Mouse (Mus musculus) embryonic stem cell, embryonic (primary cell): ENCODE measurements around the gene Ifih1.

ENCODE experiments used
- CTCF ChIA-PET, 4 experiments: fragments of 300-600 bp in 2 of 4; fragments of 350-600 bp in 2 of 4; sonication (Branson Sonifier 250); formaldehyde crosslinking; loops; one replicate each; lab custom pipeline; 2022; ENCODE audit warnings: inconsistent platforms in 2 of 4; lab: Charles Lee
- POLR2A ChIA-PET, 4 experiments: fragments of 300-600 bp in 2 of 4; fragments of 350-600 bp in 2 of 4; sonication (Branson Sonifier 250); formaldehyde crosslinking; loops; one replicate each; lab custom pipeline; 2022; ENCODE audit warnings: antibody characterized with exemption in 4 of 4, inconsistent platforms in 1 of 4; lab: Charles Lee

Gene Ifih1

DNA sequence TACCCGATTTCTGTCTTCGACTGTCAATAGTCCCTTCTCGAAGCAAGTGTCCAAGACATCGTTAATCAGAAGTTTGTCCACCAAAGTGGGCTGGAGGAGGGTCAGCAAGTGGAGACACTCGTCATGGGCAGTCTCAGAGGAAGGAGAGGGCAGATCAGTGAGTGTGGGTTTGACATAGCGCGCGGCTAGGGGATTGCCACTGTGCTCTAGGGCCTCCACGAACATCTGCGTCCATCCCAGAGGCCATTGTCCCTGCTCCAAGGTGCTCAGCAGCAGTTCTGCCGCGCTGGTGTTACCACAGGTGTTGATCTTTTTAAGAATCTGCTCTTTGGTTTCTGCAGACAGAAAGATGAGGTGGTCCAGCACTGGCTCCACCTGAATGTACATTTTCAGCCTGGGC is 580 bp downstream of the Ifih1 start:
- CTCF ChIA-PET, result interaction anchor here in 2 of 4 experiments (0.7 to 0.8 kb wide), 2 partner anchors 10 to 15 kb away, joined by 3 read pairs; no protein-coding TSS in a partner anchor
- POLR2A ChIA-PET, result no interaction called here

GRCm38 (mm10) chr2:62644891-62645290 is 1.2 kb downstream of the Ifih1 start:
- CTCF ChIA-PET, result interaction anchor here in 1 of 4 experiments (2.4 kb wide), 1 partner anchor 17 kb away, joined by 10 read pairs; no protein-coding TSS in a partner anchor
- POLR2A ChIA-PET, result no interaction called here

- ChIA-PET POLR2A (interaction anchor here in 2 of 4 experiments (0.5 to 1.2 kb wide), 5 partner anchors 20 to 986 kb away, joined by 3 to 4 read pairs (median 3); partner anchors contain the start of gene Gca (in 1 of the 2)), CTCF (interaction anchor here (0.6 to 2.4 kb wide), 30 partner anchors 9 to 288 kb away, joined by 3 to 13 read pairs (median 4); partner anchors contain the start of genes Gca (in 2 of the 4) and Gcg (in 1 of the 4))
Measured at GRCm38 (mm10) chr2:62643405-62644305, 2.4 kb downstream of the Ifih1 start.

DNA sequence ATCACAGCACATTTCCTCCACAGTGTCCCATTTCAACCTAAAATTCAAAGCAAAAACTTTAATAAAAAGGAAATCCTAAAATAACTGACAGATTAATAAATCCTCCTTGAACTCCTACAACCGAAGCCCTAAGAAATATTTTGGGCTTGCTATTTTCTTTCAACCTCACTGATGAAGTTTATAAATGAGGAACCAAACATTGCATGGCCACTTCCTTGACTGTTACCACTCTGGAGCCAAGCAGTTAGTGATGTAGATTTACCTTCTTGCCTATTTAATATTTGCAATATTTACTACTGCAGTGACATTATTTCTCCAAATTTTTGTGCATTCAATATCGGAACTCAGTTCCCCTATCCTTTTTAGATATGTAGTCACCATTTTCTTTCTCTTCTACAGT is 6.2 kb downstream of the Ifih1 start:
- ChIA-PET POLR2A (no interaction called here), CTCF (no interaction called here)

GRCm38 (mm10) chr2:62630446-62630845 is 15.6 kb downstream of the Ifih1 start:
- ChIA-PET CTCF (interaction anchor here (0.5 to 1.0 kb wide), 6 partner anchors 13 to 174 kb away, joined by 3 to 4 read pairs (median 3); partner anchors contain the start of gene Ifih1 (in 1 of the 4)), POLR2A (no interaction called here)

DNA sequence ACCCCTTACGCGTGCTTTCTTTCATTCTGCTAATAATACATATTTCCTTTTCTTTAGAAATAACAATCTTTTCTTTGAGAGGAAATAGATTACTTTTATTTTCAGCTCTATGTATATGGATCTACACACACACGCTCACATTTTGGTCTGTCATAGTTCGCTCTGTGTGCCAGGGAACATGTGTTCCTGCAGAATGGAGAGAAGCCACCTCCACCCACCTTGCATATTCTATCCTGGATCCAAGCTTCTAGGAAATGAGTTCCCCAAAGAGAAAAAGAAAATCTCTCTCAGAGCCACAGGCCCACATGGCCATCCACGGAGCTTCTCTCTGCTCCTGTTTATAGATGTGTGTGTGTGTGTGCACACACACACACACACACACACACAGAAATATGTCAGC is 17.7 kb downstream of the Ifih1 start:
- CTCF ChIA-PET, result interaction anchor here (0.5 to 1.7 kb wide), 31 partner anchors 8 to 1036 kb away, joined by 3 to 26 read pairs (median 4); partner anchors contain the start of gene Psmd14 (in 1 of the 4)

GRCm38 (mm10) chr2:62627728-62628127 is 18.3 kb downstream of the Ifih1 start:
- ChIA-PET CTCF (interaction anchor here (0.5 to 1.7 kb wide), 32 partner anchors 8 to 1035 kb away, joined by 3 to 26 read pairs (median 4); partner anchors contain the start of gene Psmd14 (in 1 of the 4)), POLR2A (interaction anchor here in 2 of 4 experiments (0.5 to 0.7 kb wide), 2 partner anchors 178 to 324 kb away, joined by 3 read pairs; no protein-coding TSS in a partner anchor)

More for the DNA sequence above, 17.7 kb downstream of the Ifih1 start:
- POLR2A ChIA-PET, result interaction anchor here in 2 of 4 experiments (0.5 to 0.7 kb wide), 2 partner anchors 179 to 325 kb away, joined by 3 read pairs; no protein-coding TSS in a partner anchor

- ChIA-PET POLR2A (no interaction called here), CTCF (interaction anchor here in 1 of 4 experiments (0.5 to 0.6 kb wide), 2 partner anchors 295 to 716 kb away, joined by 3 read pairs; no protein-coding TSS in a partner anchor)
Measured at GRCm38 (mm10) chr2:62623024-62623441, 23.0 kb downstream of the Ifih1 start.

- ChIA-PET CTCF (interaction anchor here in 1 of 4 experiments (1.0 kb wide), 1 partner anchor 8 kb away, joined by 3 read pairs; no protein-coding TSS in a partner anchor), POLR2A (no interaction called here)
Measured at GRCm38 (mm10) chr2:62619679-62620078, 26.4 kb downstream of the Ifih1 start.

DNA sequence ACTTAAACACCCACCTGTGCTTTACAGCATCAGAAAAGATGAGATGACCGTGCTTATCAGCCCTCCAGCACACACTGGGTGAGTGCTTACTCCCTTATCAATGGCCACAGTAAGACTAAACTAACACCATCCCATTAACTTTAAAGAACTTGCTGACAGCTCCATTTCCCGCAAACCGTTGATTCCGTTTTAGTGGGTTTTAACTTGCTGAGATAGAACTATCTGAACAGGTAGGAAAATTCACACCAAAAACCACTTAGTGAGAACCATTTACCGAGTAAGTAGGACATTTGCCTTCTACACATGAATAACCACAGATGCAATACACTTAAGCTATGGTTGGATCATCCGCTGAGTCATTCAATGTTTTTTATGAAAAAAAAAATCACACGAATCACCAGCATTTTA is 27.1 kb downstream of the Ifih1 start:
- ChIA-PET CTCF (no interaction called here), POLR2A (no interaction called here)

- ChIA-PET POLR2A (no interaction called here), CTCF (interaction anchor here in 1 of 4 experiments (0.7 kb wide), 1 partner anchor 15 kb away, joined by 4 read pairs; no protein-coding TSS in a partner anchor)
Measured at GRCm38 (mm10) chr2:62613133-62613532, 32.9 kb downstream of the Ifih1 start.

DNA sequence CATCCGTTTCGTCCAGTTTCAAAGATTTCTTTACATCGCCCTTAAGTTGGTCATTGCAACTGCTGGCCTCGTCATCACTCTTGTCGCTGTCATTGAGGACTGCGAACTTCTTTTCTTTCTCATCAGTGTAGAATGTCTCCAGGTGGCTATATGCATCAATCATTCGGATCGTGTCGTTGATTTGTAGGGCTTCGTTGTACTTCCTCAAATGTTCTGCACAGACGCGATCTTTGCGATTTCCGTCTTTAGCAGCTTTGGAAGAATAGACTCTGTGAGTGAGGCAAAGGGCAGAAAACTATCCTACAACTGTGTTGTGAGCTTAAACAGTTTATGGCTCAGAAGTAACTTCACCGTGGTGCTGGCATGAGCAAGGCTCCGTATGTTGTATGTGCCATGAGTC is 39.9 kb downstream of the Ifih1 start:
- CTCF ChIA-PET, result interaction anchor here in 1 of 4 experiments (1.0 kb wide), 1 partner anchor 22 kb away, joined by 4 read pairs; no protein-coding TSS in a partner anchor

GRCm38 (mm10) chr2:62603530-62603929 is 42.5 kb downstream of the Ifih1 start:
- POLR2A ChIA-PET, result no interaction called here

More for the DNA sequence above, 39.9 kb downstream of the Ifih1 start:
- POLR2A ChIA-PET, result no interaction called here

GRCm38 (mm10) chr2:62596586-62596985 is 49.5 kb downstream of the Ifih1 start:
- ChIA-PET POLR2A (no interaction called here), CTCF (no interaction called here)

More at GRCm38 (mm10) chr2:62603530-62603929, 42.5 kb downstream of the Ifih1 start:
- CTCF ChIA-PET, result no interaction called here

DNA sequence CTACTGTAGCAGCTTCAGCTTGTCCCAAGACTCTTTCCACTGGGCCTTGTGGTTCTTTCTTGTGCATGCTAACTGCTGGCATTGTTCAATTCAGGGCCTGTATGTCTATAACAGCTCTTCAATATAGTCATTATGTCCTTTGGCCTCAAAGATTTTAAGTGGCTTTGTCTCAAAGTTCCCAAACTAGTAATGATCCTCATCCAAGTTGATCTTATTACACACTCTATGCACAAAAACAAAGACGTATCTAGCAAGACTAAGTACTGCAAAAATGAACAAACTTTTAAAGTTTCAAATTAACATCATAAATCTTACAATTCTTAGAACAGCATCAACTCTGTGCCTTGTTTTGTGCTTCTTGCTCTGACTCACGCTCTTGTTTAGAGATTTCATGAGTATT is 51.6 kb downstream of the Ifih1 start:
- CTCF ChIA-PET, result no interaction called here
- POLR2A ChIA-PET, result no interaction called here

- ChIA-PET POLR2A (no interaction called here), CTCF (no interaction called here)
Measured at GRCm38 (mm10) chr2:62591555-62591954, 54.5 kb downstream of the Ifih1 start.

DNA sequence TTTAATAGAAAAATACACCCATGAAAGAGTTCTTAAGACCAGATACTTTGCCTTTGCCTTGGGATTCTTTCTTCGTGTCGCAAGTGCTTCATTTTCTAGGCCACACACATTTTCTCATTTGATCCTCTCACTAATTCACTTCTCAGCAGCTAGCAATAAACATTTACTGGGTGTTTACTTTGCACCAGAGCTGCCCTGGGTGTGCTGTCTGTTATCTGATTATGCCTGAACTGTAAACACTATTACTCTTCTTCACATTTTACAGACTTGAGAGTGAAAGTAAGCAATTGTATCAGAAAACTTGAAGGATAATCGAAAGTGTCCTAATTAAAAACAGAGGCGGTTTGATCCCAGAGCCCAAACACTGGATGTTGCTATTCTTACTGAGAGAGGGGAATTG is 56.7 kb downstream of the Ifih1 start:
- POLR2A ChIA-PET, result no interaction called here
- CTCF ChIA-PET, result interaction anchor here in 1 of 4 experiments (0.7 kb wide), 1 partner anchor 185 kb away, joined by 3 read pairs; no protein-coding TSS in a partner anchor

- POLR2A ChIA-PET, result no interaction called here
Measured at GRCm38 (mm10) chr2:62585769-62586168, 60.3 kb downstream of the Ifih1 start.

DNA sequence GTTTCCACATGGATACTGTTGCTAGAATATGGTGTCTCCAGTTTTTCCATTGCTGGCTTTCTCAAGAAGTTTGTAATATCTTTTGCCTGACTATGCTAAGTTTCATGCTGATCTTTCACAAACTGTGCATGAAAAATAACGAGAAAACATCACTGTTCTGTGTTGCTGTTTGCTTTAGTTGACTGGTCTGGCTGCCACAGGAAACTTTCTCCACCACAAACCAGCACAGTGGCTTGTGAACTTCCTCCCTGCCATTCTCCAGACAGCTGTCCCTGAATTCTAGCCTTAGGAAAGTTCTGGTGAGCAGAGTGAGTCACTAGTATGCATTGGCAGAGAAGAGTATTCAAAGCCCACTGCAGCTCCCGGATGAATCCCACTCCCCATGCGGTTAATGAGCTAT is 71.1 kb downstream of the Ifih1 start:
- POLR2A ChIA-PET, result no interaction called here
- CTCF ChIA-PET, result interaction anchor here in 1 of 4 experiments (1.0 kb wide), 1 partner anchor 18 kb away, joined by 3 read pairs; no protein-coding TSS in a partner anchor

More at GRCm38 (mm10) chr2:62585769-62586168, 60.3 kb downstream of the Ifih1 start:
- CTCF ChIA-PET, result no interaction called here
